Mouse (Mus musculus): ENCODE results near the gene Habp4. TPM values are rescaled to one million over a fixed set of nuclear protein-coding genes. Genes with fewer than 3 reads are reported as not detected.

The Habp4 gene
- total RNA-seq, 4 experiments from 2014 or later, result 48.4 to 58.8 (median 54.9) TPM

GRCm38 (mm10) chr13:64235777-64236176 lies 74.2 kb downstream of the Habp4 start:
- DNase-seq (ENCODE audit: low spot score), result no peak

Other genes with a start within 250 kb of the Habp4 start
- gene Hsd17b3, start 72.6 kb upstream of the Habp4 start, total RNA-seq (2022), result not detected
- gene Slc35d2, start 32.5 kb upstream of the Habp4 start, total RNA-seq (2022), result 1 to 10 TPM; 1.2 to 1.8 (median 1.5) TPM
- gene Zfp367, start 8.6 kb upstream of the Habp4 start, total RNA-seq (2022), result 10 to 100 TPM; 22.3 to 23.6 (median 22.8) TPM
- 10 to 100 TPM in 2 of 4 experiments, 1 to 10 TPM in 2; 7.7 to 11.5 (median 9.7) TPM for gene Cdc14b, start 113.5 kb downstream of the Habp4 start, total RNA-seq (2022)
- 10 to 100 TPM; 56.9 to 69.9 (median 65.3) TPM for gene Aaed1, start 150.9 kb downstream of the Habp4 start, total RNA-seq (2022)
- gene Ctsl, start 209.1 kb downstream of the Habp4 start, total RNA-seq (2022), result 100 to 1,000 TPM; 187 to 292 (median 203) TPM